11 mouse cellular contexts compared by ENCODE assay signal in genomic region chr5:115018813-115019212, GRCm38 (mm10). TPM values are rescaled to one million over a fixed set of nuclear protein-coding genes. Genes with fewer than 3 reads are reported as not detected.
DNase-seq lines count a peak whose midpoint lies in the region; ATAC-seq and TF ChIP-seq lines count a peak whose summit lies in the region.
"Had no signal": no experiment of that assay in that cellular context is flagged by ENCODE, and none has a peak within 500 bp of the region (broad histone marks: within the 10 kb centered on the region; RNA-seq: fewer than 3 reads in every experiment).

No protein-coding gene starts in this region.

- no peak overlapping the region for H3K4me2 ChIP-seq in midbrain, embryonic 11.5 days
- no peak overlapping the region for H3K4me2 ChIP-seq in midbrain, postnatal 0 days (ENCODE audit: low read depth, low read length, poor library complexity, severe bottlenecking)
- peak overlapping the region; percentile 64 for H3K4me2 ChIP-seq in liver, embryonic 15.5 days
- H3K4me2 ChIP-seq in forebrain, embryonic 14.5 days (ENCODE audit: low read length): no peak overlapping the region
- H3K4me2 ChIP-seq: embryonic facial prominence, embryonic 13.5 days had no signal

- peaks cover 4% of the 10 kb centered on the region; the same call in 1 of the 2 replicates for H3K4me1 ChIP-seq in midbrain, embryonic 11.5 days (ENCODE audit: control insufficient read depth, insufficient read depth, low read length)
- peaks cover 3% of the 10 kb centered on the region; the same call in 1 of the 2 replicates for H3K4me1 ChIP-seq in midbrain, postnatal 0 days (ENCODE audit: insufficient read depth, low read length)
- H3K4me1 ChIP-seq in liver, embryonic 15.5 days (replicated peaks): peaks cover 70% of the 10 kb centered on the region
- H3K4me1 ChIP-seq in forebrain, embryonic 14.5 days (ENCODE audit: control insufficient read depth, insufficient read depth, low read length): no peaks in the 10 kb centered on the region

- no peaks in the 10 kb centered on the region for H3K36me3 ChIP-seq in midbrain, embryonic 11.5 days (ENCODE audit: control insufficient read depth, insufficient read depth, low read length)
- H3K36me3 ChIP-seq in midbrain, postnatal 0 days (ENCODE audit: insufficient read depth, low read length): no peaks in the 10 kb centered on the region
- H3K36me3 ChIP-seq in liver, embryonic 15.5 days (replicated peaks): no peaks in the 10 kb centered on the region
- H3K36me3 ChIP-seq in forebrain, embryonic 14.5 days (ENCODE audit: control insufficient read depth, insufficient read depth, low read length): no peaks in the 10 kb centered on the region

- intact Hi-C loops in gastrocnemius, postnatal 36 days (cut with DNase I): no loop called here

- ATAC-seq in midbrain, embryonic 11.5 days (ENCODE audit: low FRiP score): no peak
- ATAC-seq in midbrain, postnatal 0 days (ENCODE audit: low FRiP score): no peak
- peak; percentile 51; the same call in 1 of the 2 replicates for ATAC-seq in liver, embryonic 15.5 days (ENCODE audit: insufficient read depth)
- ATAC-seq in forebrain, embryonic 14.5 days: no peak

- DNase-seq in gastrocnemius, adult 18-20 months (ENCODE audit: low spot score): peak; percentile 10
- no peak for DNase-seq in gastrocnemius, postnatal 36 days
- peak; percentile 75 for DNase-seq in midbrain, embryonic 11.5 days (ENCODE audit: low spot score, missing footprints)
- no peak for DNase-seq in midbrain, postnatal 0 days (ENCODE audit: low spot score)
- no peak for DNase-seq in layer of hippocampus, postnatal 10 days (ENCODE audit: low spot score in 2 of 2)
- DNase-seq in cerebellum, adult 8-10 months: no peak
- no peak for DNase-seq in forebrain, embryonic 14.5 days (ENCODE audit: low spot score)
- DNase-seq: layer of hippocampus, adult 9-11 months had no signal

- no peak overlapping the region for H3K27ac ChIP-seq in midbrain, embryonic 11.5 days (ENCODE audit: low read depth, low read length)
- no peak overlapping the region for H3K27ac ChIP-seq in midbrain, postnatal 0 days (ENCODE audit: low read depth, low read length)
- H3K27ac ChIP-seq in liver, embryonic 15.5 days (replicated peaks): peak overlapping the region; percentile 83
- no peak overlapping the region for H3K27ac ChIP-seq in forebrain, embryonic 14.5 days (ENCODE audit: low read depth, low read length)
- H3K27ac ChIP-seq: embryonic facial prominence, embryonic 13.5 days had no signal

- no peaks in the 10 kb centered on the region for H3K9me3 ChIP-seq in midbrain, embryonic 11.5 days (ENCODE audit: control insufficient read depth, low read length)
- H3K9me3 ChIP-seq in midbrain, postnatal 0 days (ENCODE audit: low read length): no peaks in the 10 kb centered on the region
- H3K9me3 ChIP-seq in liver, embryonic 15.5 days (replicated peaks): no peaks in the 10 kb centered on the region
- no peaks in the 10 kb centered on the region for H3K9me3 ChIP-seq in forebrain, embryonic 14.5 days (replicated peaks; ENCODE audit: control insufficient read depth, low read length)
- H3K9me3 ChIP-seq: embryonic facial prominence, embryonic 13.5 days had no signal

- H3K4me3 ChIP-seq in midbrain, embryonic 11.5 days (ENCODE audit: low read depth, low read length): no peak overlapping the region
- H3K4me3 ChIP-seq in midbrain, postnatal 0 days (ENCODE audit: low read depth, low read length): no peak overlapping the region
- peak overlapping the region; percentile 31 for H3K4me3 ChIP-seq in liver, embryonic 15.5 days (replicated peaks)
- H3K4me3 ChIP-seq in forebrain, embryonic 14.5 days (ENCODE audit: low read depth, low read length): no peak overlapping the region
- H3K4me3 ChIP-seq: embryonic facial prominence, embryonic 13.5 days had no signal

- TF ChIP-seq CTCF in midbrain, postnatal 0 days (IDR thresholded peaks at IDR 0.05): no peak

- 92% methylated on average over 4 of the region's 4 CpGs for WGBS in midbrain, embryonic 11.5 days
- WGBS in midbrain, postnatal 0 days: 74% methylated on average over 4 of the region's 4 CpGs
- 7% methylated on average over 4 of the region's 4 CpGs for WGBS in liver, embryonic 15.5 days (ENCODE audit: insufficient replicate concordance)
- WGBS in forebrain, embryonic 14.5 days: 81% methylated on average over 4 of the region's 4 CpGs

- no peaks in the 10 kb centered on the region for H3K27me3 ChIP-seq in midbrain, embryonic 11.5 days (ENCODE audit: control insufficient read depth, insufficient read depth, low read length)
- H3K27me3 ChIP-seq in midbrain, postnatal 0 days (ENCODE audit: insufficient read depth, low read length): no peaks in the 10 kb centered on the region
- no peaks in the 10 kb centered on the region for H3K27me3 ChIP-seq in liver, embryonic 15.5 days
- H3K27me3 ChIP-seq in forebrain, embryonic 14.5 days (replicated peaks; ENCODE audit: control insufficient read depth, insufficient read depth, low read length): no peaks in the 10 kb centered on the region
- H3K27me3 ChIP-seq: embryonic facial prominence, embryonic 13.5 days had no signal

- no peak overlapping the region for H3K9ac ChIP-seq in midbrain, embryonic 11.5 days (ENCODE audit: low read length)
- H3K9ac ChIP-seq in midbrain, postnatal 0 days (replicated peaks; ENCODE audit: low read length, poor library complexity, severe bottlenecking): no peak overlapping the region
- peak overlapping the region; percentile 51 for H3K9ac ChIP-seq in liver, embryonic 15.5 days
- H3K9ac ChIP-seq in forebrain, embryonic 14.5 days (ENCODE audit: low read length): no peak overlapping the region
- H3K9ac ChIP-seq: embryonic facial prominence, embryonic 13.5 days had no signal

RNA-seq across cellular contexts. Expression of gene Sppl3, which starts 7.9 kb away (rescaled TPM):
- 10 to 100 TPM; 17.7 to 20.4 TPM for total RNA-seq in gastrocnemius, adult 18-20 months (2021)
- total RNA-seq in gastrocnemius, postnatal 36 days (2021): 10 to 100 TPM; 19.6 to 21.3 TPM
- polyA plus RNA-seq in midbrain, embryonic 11.5 days (2014; fragmentation: Nextera tagmentation; extraction: Ambion mirVana): 21.7 and 23.6 TPM in 2 replicates
- 153 TPM in 2 replicates for total RNA-seq in midbrain, postnatal 0 days (2014; rRNA removed)
- 34.9 and 37.1 TPM in 2 replicates for polyA plus RNA-seq in midbrain, postnatal 0 days (2015; fragmentation: Nextera tagmentation; extraction: Ambion mirVana)
- polyA plus RNA-seq in liver, embryonic 15.5 days (2015; fragmentation: Nextera tagmentation; extraction: Ambion mirVana): 7.9 and 12.1 TPM in 2 replicates
- 100 to 1,000 TPM in 1 of 2 experiments, 10 to 100 TPM in 1; 97.4 to 104 TPM for total RNA-seq in layer of hippocampus, postnatal 10 days (2021)
- polyA plus RNA-seq in forebrain, embryonic 14.5 days (2014; fragmentation: Nextera tagmentation; extraction: Ambion mirVana): 20.3 and 24.0 TPM in 2 replicates

RNA-seq across cellular contexts. Expression of gene Hnf1a, which starts 47.9 kb away (rescaled TPM):
- not detected for total RNA-seq in gastrocnemius, adult 18-20 months (2021)
- not detected for total RNA-seq in gastrocnemius, postnatal 36 days (2021)
- polyA plus RNA-seq in midbrain, embryonic 11.5 days (2014; fragmentation: Nextera tagmentation; extraction: Ambion mirVana): not detected in 2 replicates
- total RNA-seq in midbrain, postnatal 0 days (2014; rRNA removed): not detected in 2 replicates
- polyA plus RNA-seq in midbrain, postnatal 0 days (2015; fragmentation: Nextera tagmentation; extraction: Ambion mirVana): 0.05 and 0.06 TPM in 2 replicates
- 3.8 and 4.3 TPM in 2 replicates for polyA plus RNA-seq in liver, embryonic 15.5 days (2015; fragmentation: Nextera tagmentation; extraction: Ambion mirVana)
- not detected for total RNA-seq in layer of hippocampus, postnatal 10 days (2021)
- polyA plus RNA-seq in forebrain, embryonic 14.5 days (2014; fragmentation: Nextera tagmentation; extraction: Ambion mirVana): not detected in 2 replicates
- total RNA-seq: megakaryocyte-erythroid progenitor cell, adult 5-6 weeks had no signal
- polyA plus RNA-seq: embryonic facial prominence, embryonic 13.5 days had no signal

Comparison
In these comparisons a context has a peak if more than half of its experiments do, and no peak if none do; other contexts are left out.
1. DNase-seq: peak in gastrocnemius, adult 18-20 months (single experiment) and midbrain, embryonic 11.5 days (single experiment); none in gastrocnemius, postnatal 36 days (0 of 2), midbrain, postnatal 0 days (single experiment), layer of hippocampus, postnatal 10 days (0 of 2), cerebellum, adult 8-10 months (single experiment) and forebrain, embryonic 14.5 days (single experiment).